Mouse (Mus musculus) heart, embryonic 14.5 days (tissue): ENCODE results near the gene Ltb4r1. TPM values are rescaled to one million over a fixed set of nuclear protein-coding genes. Genes with fewer than 3 reads are reported as not detected.

Experiments used
- ATAC-seq: fragments of 200-750 bp; cut with Nextera tagmentation; 2 replicates; pipeline ENCODE4 v1.8.0; 2017; ENCODE audit warnings: low read depth, moderate TSS enrichment; ENCODE audit not compliant: insufficient number of reproducible peaks, insufficient read depth, low FRiP score
- H3K27ac ChIP-seq, 2 experiments: fragments of 200-500 bp in 1 of 2; fragments of 300-500 bp in 1 of 2; sonication (generic) in 1 of 2; replicated peaks in 1 of 2; 2 replicates each; pipeline ENCODE4 v1.5.1; 2012 to 2014; ENCODE audit warnings: low read depth in 2 of 2, low read length in 2 of 2, control low read depth in 1 of 2, mild to moderate bottlenecking in 1 of 2, mixed read lengths in 1 of 2; ENCODE audit not compliant: control insufficient read depth in 1 of 2, insufficient read depth in 1 of 2
- H3K27me3 ChIP-seq: fragments of 300-500 bp; sonication (generic); 2 replicates; pipeline ENCODE4 v1.6.1; 2014; ENCODE audit warnings: mild to moderate bottlenecking, low read length, control low read depth; ENCODE audit not compliant: control insufficient read depth, insufficient read depth
- H3K36me3 ChIP-seq: fragments of 300-500 bp; sonication (generic); 2 replicates; pipeline ENCODE4 v1.6.1; 2014; ENCODE audit warnings: mild to moderate bottlenecking, control low read depth, low read length, mixed read lengths; ENCODE audit not compliant: control insufficient read depth, insufficient read depth
- H3K4me1 ChIP-seq, 2 experiments: fragments of 200-500 bp in 1 of 2; fragments of 300-500 bp in 1 of 2; sonication (generic) in 1 of 2; 2 replicates each; pipeline ENCODE4 v1.6.1; 2012 to 2014; ENCODE audit warnings: low read length in 2 of 2, control low read depth in 1 of 2, mixed read lengths in 1 of 2; ENCODE audit not compliant: control insufficient read depth in 2 of 2, insufficient read depth in 2 of 2
- H3K4me2 ChIP-seq: fragments of 300-500 bp; sonication (generic); 2 replicates; pipeline ENCODE4 v1.6.1; 2014; ENCODE audit warnings: mild to moderate bottlenecking, low read length
- H3K4me3 ChIP-seq, 2 experiments: fragments of 200-500 bp in 1 of 2; fragments of 300-500 bp in 1 of 2; sonication (generic) in 1 of 2; 2 replicates each; pipeline ENCODE4 v1.5.1; 2012 to 2014; ENCODE audit warnings: low read length in 2 of 2, mild to moderate bottlenecking in 2 of 2, control low read depth in 1 of 2, low read depth in 1 of 2, moderate library complexity in 1 of 2; ENCODE audit not compliant: control insufficient read depth in 1 of 2, insufficient read depth in 1 of 2
- H3K9ac ChIP-seq: fragments of 300-500 bp; sonication (generic); 2 replicates; pipeline ENCODE4 v1.6.1; 2014; ENCODE audit warnings: mild to moderate bottlenecking, low read length
- H3K9me3 ChIP-seq: fragments of 300-500 bp; sonication (generic); 2 replicates; pipeline ENCODE4 v1.6.1; 2016; ENCODE audit warnings: low read length, control low read depth; ENCODE audit not compliant: control insufficient read depth
- WGBS: fragments of 180-500 bp; shearing (Covaris S2); extraction: QIAGEN DNeasy Blood & Tissue Kit; methylation state at CpG from one replicate; pipeline ENCODE4 v1.1.7; 2014; 5-methylcytosine and 5-hydroxymethylcytosine counted together
- polyA plus RNA-seq: library from polyadenylated mRNA; unstranded; fragments of >200 nt; fragmentation: Nextera tagmentation; extraction: Ambion mirVana; gene quantifications from 2 replicates; pipeline ENCODE4 v1.2.1, GENCODE M21; 2014

The Ltb4r1 gene
- polyA plus RNA-seq, 1 experiment from 2014 or later = 0.28 TPM

DNA sequence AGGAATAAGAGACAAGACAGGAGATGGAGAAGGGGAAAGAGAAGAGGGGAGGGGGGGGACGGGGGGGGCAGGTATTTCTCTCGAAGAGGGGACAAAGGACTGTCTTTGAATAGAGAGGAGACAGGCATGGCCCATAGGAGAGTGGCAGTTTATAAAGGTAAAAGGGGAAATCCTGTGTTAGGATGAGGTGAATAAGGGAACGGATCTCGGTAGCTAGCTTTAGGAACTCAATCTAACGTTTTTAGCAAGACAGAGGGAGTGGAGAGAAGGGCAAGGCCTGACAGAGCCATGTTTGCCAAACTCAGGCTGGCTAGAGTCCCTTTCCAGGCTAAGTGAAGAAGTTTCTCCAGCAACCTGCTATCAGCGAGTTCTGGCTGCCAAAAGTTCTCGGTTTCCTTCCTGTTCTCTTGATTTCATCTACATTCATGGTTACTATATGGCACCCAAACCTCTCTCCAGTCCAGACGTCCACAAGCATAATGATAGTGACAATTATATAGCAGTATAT is 43.3 kb upstream of the Ltb4r1 start:
- Histone ChIP-seq H3K27me3 (no peaks in the 10 kb centered on the region), H3K4me2 (peak overlapping the region; percentile 76), H3K9me3 (no peaks in the 10 kb centered on the region), H3K4me3 (peak overlapping the region; percentile 81 to 89), H3K36me3 (peaks cover 25% of the 10 kb centered on the region), H3K27ac (peak overlapping the region in 1 of 2 experiments; percentile 75; a peak in 2 of 4 replicates), H3K9ac (peak overlapping the region; percentile 87; the same call in 1 of the 2 replicates), H3K4me1 (no peaks in the 10 kb centered on the region)
- ATAC-seq = no peak
- WGBS = 50% methylated on average over 8 of the region's 8 CpGs

- no peak overlapping the region for H3K4me3 ChIP-seq
- no peak overlapping the region for H3K4me2 ChIP-seq
- H3K9me3 ChIP-seq = no peaks in the 10 kb centered on the region
- WGBS = 89% methylated on average over 7 of the region's 7 CpGs
- ATAC-seq = no peak
- H3K9ac ChIP-seq = no peak overlapping the region
- no peak overlapping the region for H3K27ac ChIP-seq
- H3K4me1 ChIP-seq = no peaks in the 10 kb centered on the region
- H3K27me3 ChIP-seq = no peaks in the 10 kb centered on the region
- peaks cover 17% of the 10 kb centered on the region for H3K36me3 ChIP-seq
Observed at GRCm38 (mm10) chr14:55723433-55723832, 42.3 kb upstream of the Ltb4r1 start.

- no peak overlapping the region for H3K4me3 ChIP-seq
- H3K27me3 ChIP-seq = no peaks in the 10 kb centered on the region
- H3K36me3 ChIP-seq = peaks cover 7% of the 10 kb centered on the region; the same call in 1 of the 2 replicates
- ATAC-seq = no peak
- WGBS = 38% methylated on average over 8 of the region's 8 CpGs
- H3K9me3 ChIP-seq = no peaks in the 10 kb centered on the region
- H3K27ac ChIP-seq = 0 out of 4 replicates have a peak overlapping the region, but pooled peaks of 1 of the 2 experiments have one; percentile 11
- no peak overlapping the region for H3K9ac ChIP-seq
- H3K4me1 ChIP-seq = no peaks in the 10 kb centered on the region
- no peak overlapping the region for H3K4me2 ChIP-seq
Observed at GRCm38 (mm10) chr14:55724411-55724871, 41.3 kb upstream of the Ltb4r1 start.

- peaks cover 4% of the 10 kb centered on the region; the same call in 1 of the 2 replicates for H3K27me3 ChIP-seq
- H3K9ac ChIP-seq = no peak overlapping the region
- no peak for ATAC-seq
- no peaks in the 10 kb centered on the region for H3K4me1 ChIP-seq
- H3K9me3 ChIP-seq = no peaks in the 10 kb centered on the region
- H3K27ac ChIP-seq = no peak overlapping the region
- no peaks in the 10 kb centered on the region for H3K36me3 ChIP-seq
- H3K4me2 ChIP-seq = no peak overlapping the region
- no peak overlapping the region for H3K4me3 ChIP-seq
Observed at GRCm38 (mm10) chr14:55726261-55726660, 39.5 kb upstream of the Ltb4r1 start.

GRCm38 (mm10) chr14:55727889-55728685 is 37.7 kb upstream of the Ltb4r1 start:
- no peak for ATAC-seq
- Histone ChIP-seq H3K4me1 (no peaks in the 10 kb centered on the region), H3K27ac (no peak overlapping the region), H3K9ac (no peak overlapping the region), H3K27me3 (peaks cover 4% of the 10 kb centered on the region; the same call in 1 of the 2 replicates), H3K36me3 (no peaks in the 10 kb centered on the region), H3K4me3 (no peak overlapping the region), H3K9me3 (no peaks in the 10 kb centered on the region), H3K4me2 (no peak overlapping the region)
- 64% methylated on average over 8 of the region's 8 CpGs for WGBS

DNA sequence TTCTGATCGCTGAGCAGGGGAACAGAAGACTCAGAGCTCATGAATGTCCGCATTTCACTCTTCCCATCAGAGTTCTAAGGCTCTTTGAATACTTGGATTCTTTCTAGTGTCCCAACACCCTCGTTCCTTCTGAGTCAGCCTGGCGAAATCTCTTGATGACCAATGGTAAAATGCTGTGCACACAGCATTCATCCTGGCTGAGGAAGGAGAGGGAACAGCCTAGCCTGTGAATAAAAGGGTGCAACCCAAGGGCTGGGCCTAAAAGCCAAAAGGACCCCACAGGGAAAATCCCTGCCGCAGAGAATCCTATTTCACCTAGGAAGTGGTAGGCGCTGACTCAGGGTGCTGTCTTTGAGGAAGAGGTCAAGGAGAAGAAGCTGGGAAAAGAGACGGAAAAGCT is 35.6 kb upstream of the Ltb4r1 start:
- Histone ChIP-seq H3K4me1 (no peaks in the 10 kb centered on the region), H3K4me2 (no peak overlapping the region), H3K4me3 (no peak overlapping the region), H3K9me3 (no peaks in the 10 kb centered on the region), H3K27me3 (peaks cover 4% of the 10 kb centered on the region; the same call in 1 of the 2 replicates), H3K36me3 (no peaks in the 10 kb centered on the region), H3K9ac (no peak overlapping the region), H3K27ac (no peak overlapping the region)
- no peak for ATAC-seq
- 71% methylated on average over 7 of the region's 7 CpGs for WGBS

GRCm38 (mm10) chr14:55730531-55731032 is 35.2 kb upstream of the Ltb4r1 start:
- 65% methylated on average over 7 of the region's 7 CpGs for WGBS
- Histone ChIP-seq H3K4me2 (no peak overlapping the region), H3K9ac (no peak overlapping the region), H3K4me1 (no peaks in the 10 kb centered on the region), H3K27me3 (peaks cover 4% of the 10 kb centered on the region; the same call in 1 of the 2 replicates), H3K27ac (no peak overlapping the region), H3K4me3 (no peak overlapping the region), H3K9me3 (no peaks in the 10 kb centered on the region), H3K36me3 (no peaks in the 10 kb centered on the region)
- no peak for ATAC-seq
